Mouse (Mus musculus) spleen, postnatal 4 days (tissue): Measurements from ENCODE around the gene Gm10770.
"Not testable (repeated sequence)": the region's sequence is repeated elsewhere in the genome, so short reads cannot be mapped to it uniquely, and the experiment has no call there.

Source experiments
- DNase-seq, 2 experiments: peaks; one replicate each; pipeline ENCODE4 v3.0.0; 2022; ENCODE audit warnings: low spot score in 2 of 2

Gene Gm10770

GRCm38 (mm10) chr2:150179579-150179978, at the start of gene Gm10770:
Gm10770 (minus strand) TSS chr2:150179679.
- not testable (repeated sequence) for DNase-seq

- DNase-seq = not testable (repeated sequence)
Measured at GRCm38 (mm10) chr2:150223263-150223662, 43.8 kb upstream of the Gm10770 start.

- DNase-seq = not testable (repeated sequence)
Measured at GRCm38 (mm10) chr2:150218363-150218725, 38.9 kb upstream of the Gm10770 start.

- peak in 1 of 2 experiments; percentile 14 for DNase-seq
Measured at GRCm38 (mm10) chr2:150217600-150218362, 38.3 kb upstream of the Gm10770 start, which contains the start of gene Zfp937. Zfp937 (plus strand) TSS chr2:150218073.

- DNase-seq = not testable (repeated sequence)
Measured at GRCm38 (mm10) chr2:150181570-150181999, 2.1 kb upstream of the Gm10770 start, which contains the start of gene Gm14139. Gm14139 (plus strand) TSS chr2:150181755.

DNA sequence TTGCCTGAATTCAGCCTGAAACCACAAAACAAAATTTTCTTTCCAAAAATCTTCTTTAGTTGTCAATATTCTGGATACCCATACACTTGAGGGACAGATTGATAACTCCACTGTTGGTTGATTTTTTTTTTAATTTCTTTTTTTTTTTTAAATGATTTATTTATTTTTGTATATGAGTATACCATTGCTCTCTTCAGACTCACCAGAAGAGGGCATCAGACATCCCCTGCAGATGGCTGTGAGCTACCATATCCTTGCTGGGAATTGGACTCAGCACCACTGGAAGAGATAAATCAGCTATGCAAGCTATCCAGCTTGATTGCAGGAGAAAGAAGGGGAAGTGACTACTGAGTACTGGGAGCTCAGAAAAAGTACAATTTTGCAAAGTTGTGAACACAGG, 1.6 kb upstream of the Gm10770 start:
- DNase-seq = not testable (repeated sequence)

- no peak for DNase-seq
Measured at GRCm38 (mm10) chr2:150173833-150174232, 5.6 kb downstream of the Gm10770 start.

DNA sequence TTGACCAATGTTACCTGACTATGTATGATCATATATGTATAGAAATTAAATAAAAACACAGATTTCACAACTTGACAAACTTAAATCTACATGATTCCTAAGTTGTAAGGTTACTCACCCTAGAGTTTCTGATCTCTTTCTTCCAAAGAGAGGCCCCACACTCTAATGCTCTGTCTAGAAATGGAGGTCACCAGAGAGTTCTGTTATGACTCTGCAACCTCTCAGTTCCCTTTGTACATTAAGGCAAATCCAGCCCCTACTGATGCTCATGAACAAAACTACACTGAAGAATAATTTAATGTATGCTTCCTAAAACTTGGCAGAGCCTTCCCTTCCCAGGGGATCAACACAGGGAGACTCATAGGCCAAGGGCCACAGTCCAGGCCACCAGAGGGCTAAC, 12.8 kb downstream of the Gm10770 start:
- DNase-seq = no peak

- DNase-seq = peak; percentile 75 to 82
Measured at GRCm38 (mm10) chr2:150136435-150136897, 43.0 kb downstream of the Gm10770 start, which contains the start of gene Zfp120. Zfp120 (minus strand) TSS chr2:150136708.

DNA sequence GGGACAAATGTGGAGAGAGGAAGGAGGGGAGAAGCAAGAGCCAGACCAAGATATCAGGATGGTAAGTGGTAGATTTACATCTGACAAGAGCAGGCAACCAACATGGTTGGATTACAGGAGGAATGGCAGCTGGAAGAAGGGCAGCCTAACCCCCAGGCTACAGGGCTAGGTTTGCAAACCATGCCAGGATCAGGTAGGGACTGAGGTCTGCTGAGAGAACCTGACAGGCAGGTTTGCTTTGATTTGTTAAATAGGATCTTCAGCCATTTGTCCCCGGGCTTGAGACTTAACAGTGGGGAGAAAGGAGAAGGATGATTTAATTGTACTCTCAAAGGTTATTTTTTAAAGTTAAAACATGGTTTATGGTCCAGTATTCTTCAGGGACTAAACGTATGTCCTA, 46.7 kb downstream of the Gm10770 start:
- DNase-seq = no peak

- DNase-seq = not testable (repeated sequence)
Measured at GRCm38 (mm10) chr2:150132002-150132401, 47.5 kb downstream of the Gm10770 start.
